Mouse (Mus musculus) liver, postnatal 0 days (tissue): ENCODE results near the gene Nop10.

Experiments used
- CTCF ChIP-seq: sonication (generic); IDR thresholded peaks from 2 replicates; pipeline ENCODE4 v1.5.1; 2016; ENCODE audit warnings: antibody characterized with exemption, low read depth
- EP300 ChIP-seq: IDR thresholded peaks from 2 replicates; pipeline ENCODE4 v1.6.1; 2016; ENCODE audit warnings: antibody characterized with exemption, low read depth, mild to moderate bottlenecking

DNA sequence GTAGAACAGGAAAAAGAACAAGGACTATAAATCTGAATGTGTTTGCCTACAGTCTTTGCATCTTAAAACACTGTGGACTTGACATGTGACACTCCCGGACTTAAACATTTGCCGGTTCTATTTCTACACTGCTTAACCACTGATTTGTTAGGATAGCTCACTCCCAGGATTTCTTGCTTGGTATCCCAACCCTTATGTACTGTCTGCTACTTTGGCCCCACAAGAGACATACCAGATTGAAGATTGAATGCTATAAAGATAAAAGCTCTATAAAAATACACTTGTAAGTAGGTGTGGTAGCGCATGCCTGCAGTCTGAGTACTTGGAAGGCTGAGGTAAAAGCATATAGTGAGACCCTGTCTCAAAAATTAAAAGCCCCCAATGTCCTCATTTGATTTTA lies 27.8 kb downstream of the Nop10 start:
- no peak for TF ChIP-seq CTCF
- no peak for TF ChIP-seq EP300
